14 mouse cellular contexts compared by ENCODE assay signal in genomic region chr10:105019774-105020470, GRCm38 (mm10).
DNase-seq lines count a peak whose midpoint lies in the region; ATAC-seq and TF ChIP-seq lines count a peak whose summit lies in the region.
"Had no signal": no experiment of that assay in that cellular context is flagged by ENCODE, and none has a peak within 500 bp of the region (broad histone marks: within the 10 kb centered on the region; RNA-seq: fewer than 3 reads in every experiment).

No protein-coding gene starts in this region.

- DNase-seq in hindbrain, embryonic 10.5 days (ENCODE audit: low spot score) = no peak
- DNase-seq in midbrain, embryonic 11.5 days (ENCODE audit: low spot score, missing footprints) = peak; percentile 83
- no peak for DNase-seq in midbrain, embryonic 10.5 days (ENCODE audit: low spot score)
- no peak for DNase-seq in midbrain, postnatal 0 days (ENCODE audit: low spot score)
- DNase-seq in adrenal gland, adult 8-10 months = no peak
- no peak for DNase-seq in adrenal gland, adult (ENCODE audit: inconsistent age in 2 of 2, low spot score in 1 of 2)
- DNase-seq in urinary bladder, adult 18-20 months (ENCODE audit: low spot score in 2 of 2) = no peak
- DNase-seq: adrenal gland, postnatal 25 days; cerebellum, postnatal 36 days; heart, postnatal 14 days; kidney, postnatal 10 days; layer of hippocampus, adult 9-11 months had no signal

- no peak overlapping the region for H3K4me3 ChIP-seq in hindbrain, embryonic 16.5 days (ENCODE audit: low read length)
- no peak overlapping the region for H3K4me3 ChIP-seq in hindbrain, embryonic 10.5 days
- no peak overlapping the region for H3K4me3 ChIP-seq in midbrain, embryonic 11.5 days (ENCODE audit: low read depth, low read length)
- H3K4me3 ChIP-seq in midbrain, embryonic 10.5 days = no peak overlapping the region
- H3K4me3 ChIP-seq in midbrain, postnatal 0 days (ENCODE audit: low read depth, low read length) = peak overlapping the region; percentile 1
- H3K4me3 ChIP-seq: forebrain, embryonic 15.5 days had no signal

- H3K27me3 ChIP-seq in hindbrain, embryonic 16.5 days (replicated peaks; ENCODE audit: control insufficient read depth, insufficient read depth, low read length) = no peaks in the 10 kb centered on the region
- H3K27me3 ChIP-seq in hindbrain, embryonic 10.5 days (ENCODE audit: insufficient read depth, poor library complexity, severe bottlenecking) = no peaks in the 10 kb centered on the region
- no peaks in the 10 kb centered on the region for H3K27me3 ChIP-seq in midbrain, embryonic 11.5 days (ENCODE audit: control insufficient read depth, insufficient read depth, low read length)
- no peaks in the 10 kb centered on the region for H3K27me3 ChIP-seq in midbrain, embryonic 10.5 days (ENCODE audit: low read depth, poor library complexity, severe bottlenecking)
- H3K27me3 ChIP-seq in midbrain, postnatal 0 days (ENCODE audit: insufficient read depth, low read length) = no peaks in the 10 kb centered on the region
- H3K27me3 ChIP-seq: forebrain, embryonic 15.5 days had no signal

- peak overlapping the region; percentile 8 for H3K4me2 ChIP-seq in hindbrain, embryonic 16.5 days (ENCODE audit: low read length)
- H3K4me2 ChIP-seq in midbrain, embryonic 11.5 days = no peak overlapping the region
- H3K4me2 ChIP-seq in midbrain, postnatal 0 days (ENCODE audit: low read depth, low read length, poor library complexity, severe bottlenecking) = peak overlapping the region; percentile 36; the same call in 1 of the 2 replicates
- H3K4me2 ChIP-seq: forebrain, embryonic 15.5 days had no signal

- no peak; the same call in 1 of the 2 replicates for ATAC-seq in hindbrain, embryonic 16.5 days
- peak; percentile 59; the same call in 1 of the 2 replicates for ATAC-seq in midbrain, embryonic 11.5 days (ENCODE audit: low FRiP score)
- ATAC-seq in midbrain, postnatal 0 days (ENCODE audit: low FRiP score) = no peak
- ATAC-seq: forebrain, embryonic 15.5 days had no signal

- H3K9ac ChIP-seq in hindbrain, embryonic 16.5 days (ENCODE audit: low read depth, low read length) = no peak overlapping the region
- H3K9ac ChIP-seq in midbrain, embryonic 11.5 days (ENCODE audit: low read length) = no peak overlapping the region
- no peak overlapping the region for H3K9ac ChIP-seq in midbrain, postnatal 0 days (replicated peaks; ENCODE audit: low read length, poor library complexity, severe bottlenecking)
- H3K9ac ChIP-seq: forebrain, embryonic 15.5 days had no signal

- no peaks in the 10 kb centered on the region for H3K36me3 ChIP-seq in hindbrain, embryonic 16.5 days (ENCODE audit: control insufficient read depth, insufficient read depth, low read length)
- no peaks in the 10 kb centered on the region for H3K36me3 ChIP-seq in hindbrain, embryonic 10.5 days
- no peaks in the 10 kb centered on the region for H3K36me3 ChIP-seq in midbrain, embryonic 11.5 days (ENCODE audit: control insufficient read depth, insufficient read depth, low read length)
- H3K36me3 ChIP-seq in midbrain, embryonic 10.5 days = no peaks in the 10 kb centered on the region
- H3K36me3 ChIP-seq in midbrain, postnatal 0 days (ENCODE audit: insufficient read depth, low read length) = no peaks in the 10 kb centered on the region
- H3K36me3 ChIP-seq: forebrain, embryonic 15.5 days had no signal

- TF ChIP-seq CTCF in midbrain, postnatal 0 days (IDR thresholded peaks at IDR 0.05) = no peak

- WGBS in hindbrain, embryonic 16.5 days = 49% methylated on average over 11 of the region's 11 CpGs
- WGBS in hindbrain, embryonic 10.5 days = 77% methylated on average over 11 of the region's 11 CpGs
- 55% methylated on average over 11 of the region's 11 CpGs for WGBS in midbrain, embryonic 11.5 days
- 70% methylated on average over 11 of the region's 11 CpGs for WGBS in midbrain, embryonic 10.5 days
- 45% methylated on average over 11 of the region's 11 CpGs for WGBS in midbrain, postnatal 0 days

- H3K9me3 ChIP-seq in hindbrain, embryonic 16.5 days (ENCODE audit: control insufficient read depth, low read length) = no peaks in the 10 kb centered on the region
- no peaks in the 10 kb centered on the region for H3K9me3 ChIP-seq in hindbrain, embryonic 10.5 days
- no peaks in the 10 kb centered on the region for H3K9me3 ChIP-seq in midbrain, embryonic 11.5 days (ENCODE audit: control insufficient read depth, low read length)
- no peaks in the 10 kb centered on the region for H3K9me3 ChIP-seq in midbrain, embryonic 10.5 days (replicated peaks)
- H3K9me3 ChIP-seq in midbrain, postnatal 0 days (ENCODE audit: low read length) = no peaks in the 10 kb centered on the region
- H3K9me3 ChIP-seq: forebrain, embryonic 15.5 days had no signal

- H3K27ac ChIP-seq in hindbrain, embryonic 16.5 days (ENCODE audit: low read depth, low read length) = no peak overlapping the region
- no peak overlapping the region for H3K27ac ChIP-seq in hindbrain, embryonic 10.5 days
- no peak overlapping the region for H3K27ac ChIP-seq in midbrain, embryonic 11.5 days (ENCODE audit: low read depth, low read length)
- H3K27ac ChIP-seq in midbrain, embryonic 10.5 days (replicated peaks) = no peak overlapping the region
- H3K27ac ChIP-seq in midbrain, postnatal 0 days (ENCODE audit: low read depth, low read length) = no peak overlapping the region
- H3K27ac ChIP-seq: forebrain, embryonic 15.5 days had no signal

- H3K4me1 ChIP-seq in hindbrain, embryonic 16.5 days (ENCODE audit: control insufficient read depth, insufficient read depth, low read depth, low read length) = no peaks in the 10 kb centered on the region
- peaks cover 9% of the 10 kb centered on the region; the same call in 1 of the 2 replicates for H3K4me1 ChIP-seq in hindbrain, embryonic 10.5 days (replicated peaks)
- H3K4me1 ChIP-seq in midbrain, embryonic 11.5 days (ENCODE audit: control insufficient read depth, insufficient read depth, low read length) = no peaks in the 10 kb centered on the region
- H3K4me1 ChIP-seq in midbrain, embryonic 10.5 days = peaks cover 16% of the 10 kb centered on the region; the same call in 1 of the 2 replicates
- peaks cover 3% of the 10 kb centered on the region; the same call in 1 of the 2 replicates for H3K4me1 ChIP-seq in midbrain, postnatal 0 days (ENCODE audit: insufficient read depth, low read length)
- H3K4me1 ChIP-seq: forebrain, embryonic 15.5 days had no signal
